ENCODE assay signal across 11 mouse cellular contexts in the genomic region with DNA sequence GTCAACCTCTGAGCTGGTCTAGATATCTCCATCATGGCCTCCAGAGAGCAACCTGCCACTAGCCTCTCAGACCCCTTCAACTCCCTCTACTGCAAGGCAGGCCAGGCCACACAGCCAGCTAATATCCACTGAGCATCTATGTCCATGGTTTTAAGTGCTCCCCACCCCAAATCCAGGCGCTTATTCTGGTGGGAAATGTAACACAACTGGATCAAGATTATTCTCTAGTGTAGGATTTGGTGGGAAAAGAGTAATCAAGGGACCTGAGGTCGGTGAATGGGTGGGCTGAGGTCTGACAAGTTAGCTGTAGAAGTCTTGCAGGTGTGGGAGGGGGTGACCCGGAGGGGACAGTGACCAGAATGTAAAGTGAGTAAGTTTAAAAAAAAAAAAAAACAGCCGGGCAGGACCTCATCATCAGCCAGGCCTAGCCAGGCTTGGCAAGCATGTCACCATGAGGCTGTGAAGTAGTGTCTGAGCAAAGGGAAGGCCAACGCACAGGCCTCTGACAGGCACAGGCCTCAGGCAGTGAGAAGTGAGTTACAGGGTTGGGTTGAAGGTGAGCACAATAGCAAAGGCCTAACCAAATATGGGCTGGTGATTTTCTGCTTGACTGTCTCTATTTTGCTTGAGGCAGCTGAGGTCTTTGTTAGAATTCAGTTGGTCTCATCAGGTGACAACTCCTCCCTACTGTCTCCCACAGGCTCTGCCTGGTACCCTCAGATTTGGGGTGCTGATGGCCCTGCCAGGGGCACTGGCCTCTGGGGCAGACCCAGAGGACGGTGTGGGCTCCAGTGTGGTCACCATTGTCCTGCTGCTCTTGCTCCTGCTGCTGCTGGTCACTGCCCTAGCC. TPM values are rescaled to one million over a fixed set of nuclear protein-coding genes. Genes with fewer than 3 reads are reported as not detected.
DNase-seq lines count a peak whose midpoint lies in the region; ATAC-seq and TF ChIP-seq lines count a peak whose summit lies in the region.
"Had no signal": no experiment of that assay in that cellular context is flagged by ENCODE, and none has a peak within 500 bp of the region (broad histone marks: within the 10 kb centered on the region; RNA-seq: fewer than 3 reads in every experiment).

No protein-coding gene starts in this region.

- TF ChIP-seq EP300 in ES-Bruce4 (IDR thresholded peaks at IDR 0.05; ENCODE audit: insufficient read depth, low read depth, low read length), result no peak
- no peak for TF ChIP-seq EP300 in liver, embryonic 14.5 days (IDR thresholded peaks at IDR 0.05; ENCODE audit: low read depth)

- H3K4me2 ChIP-seq in kidney, postnatal 0 days (ENCODE audit: low read length), result no peak overlapping the region
- H3K4me2 ChIP-seq in liver, embryonic 14.5 days (ENCODE audit: low read depth), result peak overlapping the region; percentile 8
- H3K4me2 ChIP-seq in forebrain, postnatal 0 days (ENCODE audit: low read depth), result no peak overlapping the region
- H3K4me2 ChIP-seq: hindbrain, embryonic 15.5 days had no signal

- H3K27me3 ChIP-seq in kidney, postnatal 0 days (ENCODE audit: insufficient read depth, low read length), result no peaks in the 10 kb centered on the region
- H3K27me3 ChIP-seq in kidney, adult 2 months (replicated peaks; ENCODE audit: control insufficient read depth, insufficient read depth, low read length), result no peaks in the 10 kb centered on the region
- H3K27me3 ChIP-seq in ES-Bruce4 (ENCODE audit: control insufficient read depth, insufficient read depth, low read length, poor library complexity, severe bottlenecking), result no peaks in the 10 kb centered on the region
- H3K27me3 ChIP-seq in liver, embryonic 14.5 days (ENCODE audit: control insufficient read depth, insufficient read depth, low read length), result no peaks in the 10 kb centered on the region
- no peaks in the 10 kb centered on the region for H3K27me3 ChIP-seq in forebrain, postnatal 0 days (ENCODE audit: insufficient read depth, low read length)
- H3K27me3 ChIP-seq: hindbrain, embryonic 15.5 days had no signal

- H3K4me3 ChIP-seq in kidney, postnatal 0 days (replicated peaks; ENCODE audit: low read depth, low read length), result no peak overlapping the region
- H3K4me3 ChIP-seq in kidney, adult 2 months (ENCODE audit: insufficient read depth, low read depth, low read length), result no peak overlapping the region
- H3K4me3 ChIP-seq in ES-Bruce4 (ENCODE audit: low read depth, low read length), result peak overlapping the region; percentile 19
- H3K4me3 ChIP-seq in liver, embryonic 14.5 days (ENCODE audit: insufficient read depth in 1 of 2, low read depth in 2 of 2, low read length in 2 of 2), result peak overlapping the region in 1 of 2 experiments; percentile 4; a peak in 1 of 4 replicates
- H3K4me3 ChIP-seq in forebrain, postnatal 0 days (ENCODE audit: low read depth, low read length), result no peak overlapping the region
- H3K4me3 ChIP-seq: erythroblast, embryonic 14.5 days; hindbrain, embryonic 15.5 days had no signal

- H3K27ac ChIP-seq in kidney, postnatal 0 days, result 0 out of 2 replicates have a peak overlapping the region, but pooled peaks have one; percentile 25
- H3K27ac ChIP-seq in kidney, adult 2 months (ENCODE audit: insufficient read depth, low read depth, low read length), result no peak overlapping the region
- no peak overlapping the region for H3K27ac ChIP-seq in ES-Bruce4 (ENCODE audit: insufficient read depth, low read length)
- no peak overlapping the region for H3K27ac ChIP-seq in liver, embryonic 14.5 days
- no peak overlapping the region for H3K27ac ChIP-seq in forebrain, postnatal 0 days (ENCODE audit: low read depth, low read length)
- H3K27ac ChIP-seq: hindbrain, embryonic 15.5 days had no signal

- no peak overlapping the region for H3K9ac ChIP-seq in kidney, postnatal 0 days (ENCODE audit: low read depth, low read length)
- no peak overlapping the region for H3K9ac ChIP-seq in ES-Bruce4 (ENCODE audit: low read depth, poor library complexity, severe bottlenecking)
- H3K9ac ChIP-seq in liver, embryonic 14.5 days (replicated peaks), result no peak overlapping the region; the same call in 1 of the 2 replicates
- no peak overlapping the region for H3K9ac ChIP-seq in forebrain, postnatal 0 days
- H3K9ac ChIP-seq: hindbrain, embryonic 15.5 days had no signal

- peak; percentile 71 for DNase-seq in kidney, postnatal 0 days (ENCODE audit: low spot score)
- no peak for DNase-seq in kidney, adult 2 months
- DNase-seq in CD4-positive, CD25-positive, alpha-beta regulatory T cell, adult 2 months (ENCODE audit: low read depth, low spot score), result peak; percentile 55
- DNase-seq in liver, embryonic 14.5 days (ENCODE audit: low read depth in 3 of 3, low spot score in 3 of 3), result no peak
- DNase-seq in c-Kit-positive CD71-positive TER-119-positive erythroid progenitor cells, embryonic 14.5 days (ENCODE audit: low spot score), result no peak
- DNase-seq in forebrain, postnatal 0 days, result no peak
- DNase-seq in kidney, adult 18-20 months, result no peak

- peak; percentile 12; the same call in 1 of the 2 replicates for ATAC-seq in kidney, postnatal 0 days (replicated peaks; ENCODE audit: low FRiP score, low read depth)
- ATAC-seq in liver, embryonic 14.5 days (ENCODE audit: insufficient read depth), result no peak
- ATAC-seq in forebrain, postnatal 0 days, result no peak

- peaks cover 49% of the 10 kb centered on the region for H3K36me3 ChIP-seq in kidney, postnatal 0 days (ENCODE audit: insufficient read depth, low read length)
- H3K36me3 ChIP-seq in kidney, adult 2 months (ENCODE audit: control insufficient read depth, insufficient read depth, low read length), result no peaks in the 10 kb centered on the region
- 0 out of 2 replicates have a peak, but pooled peaks cover 2% of the 10 kb centered on the region for H3K36me3 ChIP-seq in ES-Bruce4 (ENCODE audit: control insufficient read depth, insufficient read depth, low read length, poor library complexity, severe bottlenecking)
- H3K36me3 ChIP-seq in liver, embryonic 14.5 days (replicated peaks; ENCODE audit: control insufficient read depth, insufficient read depth, low read depth), result peaks cover 14% of the 10 kb centered on the region
- peaks cover 55% of the 10 kb centered on the region for H3K36me3 ChIP-seq in forebrain, postnatal 0 days (ENCODE audit: insufficient read depth)

- 52% methylated on average over 6 of the region's 6 CpGs for WGBS in kidney, postnatal 0 days
- WGBS in kidney, adult 2 months, result 52% methylated on average over 6 of the region's 6 CpGs
- 49% methylated on average over 6 of the region's 6 CpGs for WGBS in liver, embryonic 14.5 days (ENCODE audit: insufficient replicate concordance)
- 66% methylated on average over 6 of the region's 6 CpGs for WGBS in forebrain, postnatal 0 days

- H3K4me1 ChIP-seq in kidney, postnatal 0 days (replicated peaks; ENCODE audit: insufficient read depth, low read length), result no peaks in the 10 kb centered on the region
- H3K4me1 ChIP-seq in kidney, adult 2 months (ENCODE audit: control insufficient read depth, insufficient read depth, low read length), result no peaks in the 10 kb centered on the region
- H3K4me1 ChIP-seq in ES-Bruce4 (ENCODE audit: control insufficient read depth, insufficient read depth, low read length), result no peaks in the 10 kb centered on the region
- H3K4me1 ChIP-seq in liver, embryonic 14.5 days (replicated peaks; ENCODE audit: control insufficient read depth in 2 of 2, insufficient read depth in 2 of 2, low read length in 1 of 2), result no peaks in the 10 kb centered on the region; a peak in 2 of 4 replicates
- no peaks in the 10 kb centered on the region for H3K4me1 ChIP-seq in forebrain, postnatal 0 days (ENCODE audit: insufficient read depth)

- no peak for TF ChIP-seq POLR2A in kidney, adult 2 months (IDR thresholded peaks at IDR 0.05; ENCODE audit: low read depth, low read length)
- no peak for TF ChIP-seq POLR2A in ES-Bruce4 (IDR thresholded peaks at IDR 0.05; ENCODE audit: insufficient read depth, low read length)

- no peak for TF ChIP-seq CTCF in kidney, postnatal 0 days (IDR thresholded peaks at IDR 0.05; ENCODE audit: low read depth)
- TF ChIP-seq CTCF in kidney, adult 2 months (conservative IDR thresholded peaks at IDR 0.05; ENCODE audit: insufficient read depth, insufficient read length, low read depth, low read length), result no peak
- TF ChIP-seq CTCF in ES-Bruce4 (IDR thresholded peaks at IDR 0.05; ENCODE audit: low read depth, low read length), result no peak
- TF ChIP-seq CTCF in liver, embryonic 14.5 days (IDR thresholded peaks at IDR 0.05; ENCODE audit: low read depth), result no peak
- no peak for TF ChIP-seq CTCF in forebrain, postnatal 0 days (IDR thresholded peaks at IDR 0.05; ENCODE audit: low read depth)

- H3K9me3 ChIP-seq in kidney, postnatal 0 days (replicated peaks; ENCODE audit: low read length), result no peaks in the 10 kb centered on the region
- H3K9me3 ChIP-seq in ES-Bruce4 (replicated peaks; ENCODE audit: control insufficient read depth, insufficient read depth, low read length, poor library complexity, severe bottlenecking), result no peaks in the 10 kb centered on the region
- no peaks in the 10 kb centered on the region for H3K9me3 ChIP-seq in liver, embryonic 14.5 days (ENCODE audit: control insufficient read depth, low read length)
- H3K9me3 ChIP-seq in forebrain, postnatal 0 days (ENCODE audit: low read length), result no peaks in the 10 kb centered on the region
- H3K9me3 ChIP-seq: hindbrain, embryonic 15.5 days had no signal

RNA-seq across cellular contexts. Expression of gene Ptprcap, which starts 2.0 kb away (rescaled TPM):
- polyA plus RNA-seq in kidney, postnatal 0 days (2015; fragmentation: Nextera tagmentation; extraction: Ambion mirVana), result 0.82 and 0.91 TPM in 2 replicates
- 4.7 and 20.0 TPM in 2 replicates for polyA plus RNA-seq in kidney, adult 2 months (2012; rRNA removed)
- polyA plus RNA-seq in ES-Bruce4 (2011; ENCODE audit: insufficient read depth, insufficient read length, low read depth, missing spikeins), result not detected in 2 replicates
- polyA plus RNA-seq in liver, embryonic 14.5 days (2012; rRNA removed), result 12.5 and 16.3 TPM in 2 replicates
- 14.4 and 17.0 TPM in 2 replicates for polyA plus RNA-seq in liver, embryonic 14.5 days (2014; fragmentation: Nextera tagmentation; extraction: Ambion mirVana)
- total RNA-seq in forebrain, postnatal 0 days (2014; rRNA removed), result 0.77 and 1.2 TPM in 2 replicates
- 0.48 and 0.59 TPM in 2 replicates for polyA plus RNA-seq in forebrain, postnatal 0 days (2015; fragmentation: Nextera tagmentation; extraction: Ambion mirVana)

RNA-seq across cellular contexts. Expression of gene Coro1b, which starts 7.0 kb away (rescaled TPM):
- 161 and 164 TPM in 2 replicates for polyA plus RNA-seq in kidney, postnatal 0 days (2015; fragmentation: Nextera tagmentation; extraction: Ambion mirVana)
- 176 and 181 TPM in 2 replicates for polyA plus RNA-seq in kidney, adult 2 months (2012; rRNA removed)
- polyA plus RNA-seq in ES-Bruce4 (2011; ENCODE audit: insufficient read depth, insufficient read length, low read depth, missing spikeins), result 82.4 and 88.1 TPM in 2 replicates
- 57.5 and 59.2 TPM in 2 replicates for polyA plus RNA-seq in liver, embryonic 14.5 days (2012; rRNA removed)
- 57.5 and 62.2 TPM in 2 replicates for polyA plus RNA-seq in liver, embryonic 14.5 days (2014; fragmentation: Nextera tagmentation; extraction: Ambion mirVana)
- 128 and 182 TPM in 2 replicates for total RNA-seq in forebrain, postnatal 0 days (2014; rRNA removed)
- polyA plus RNA-seq in forebrain, postnatal 0 days (2015; fragmentation: Nextera tagmentation; extraction: Ambion mirVana), result 106 and 112 TPM in 2 replicates

RNA-seq across cellular contexts. Expression of gene Rps6kb2, which starts 7.7 kb away (rescaled TPM):
- polyA plus RNA-seq in kidney, postnatal 0 days (2015; fragmentation: Nextera tagmentation; extraction: Ambion mirVana), result 42.4 and 49.0 TPM in 2 replicates
- 41.0 and 41.8 TPM in 2 replicates for polyA plus RNA-seq in kidney, adult 2 months (2012; rRNA removed)
- 17.1 and 27.3 TPM in 2 replicates for polyA plus RNA-seq in ES-Bruce4 (2011; ENCODE audit: insufficient read depth, insufficient read length, low read depth, missing spikeins)
- 17.2 and 19.2 TPM in 2 replicates for polyA plus RNA-seq in liver, embryonic 14.5 days (2012; rRNA removed)
- polyA plus RNA-seq in liver, embryonic 14.5 days (2014; fragmentation: Nextera tagmentation; extraction: Ambion mirVana), result 19.5 and 19.9 TPM in 2 replicates
- total RNA-seq in forebrain, postnatal 0 days (2014; rRNA removed), result 23.5 and 33.5 TPM in 2 replicates
- 51.9 and 55.5 TPM in 2 replicates for polyA plus RNA-seq in forebrain, postnatal 0 days (2015; fragmentation: Nextera tagmentation; extraction: Ambion mirVana)

RNA-seq across cellular contexts. Expression of gene Cabp4, which starts 11.6 kb away (rescaled TPM):
- polyA plus RNA-seq in kidney, postnatal 0 days (2015; fragmentation: Nextera tagmentation; extraction: Ambion mirVana), result 0.08 and 0.13 TPM in 2 replicates
- 0.12 and 0.20 TPM in 2 replicates for polyA plus RNA-seq in kidney, adult 2 months (2012; rRNA removed)
- polyA plus RNA-seq in ES-Bruce4 (2011; ENCODE audit: insufficient read depth, insufficient read length, low read depth, missing spikeins), result not detected in 2 replicates
- polyA plus RNA-seq in liver, embryonic 14.5 days (2012; rRNA removed), result 0.03 and 0.15 TPM in 2 replicates
- not detected in 2 replicates for polyA plus RNA-seq in liver, embryonic 14.5 days (2014; fragmentation: Nextera tagmentation; extraction: Ambion mirVana)
- total RNA-seq in forebrain, postnatal 0 days (2014; rRNA removed), result not detected in 2 replicates
- 0.06 and 0.08 TPM in 2 replicates for polyA plus RNA-seq in forebrain, postnatal 0 days (2015; fragmentation: Nextera tagmentation; extraction: Ambion mirVana)

RNA-seq across cellular contexts. Expression of gene Gpr152, which starts 15.9 kb away (rescaled TPM):
- 0.03 TPM in 1 of 2 replicates, not detected in the other for polyA plus RNA-seq in kidney, postnatal 0 days (2015; fragmentation: Nextera tagmentation; extraction: Ambion mirVana)
- polyA plus RNA-seq in kidney, adult 2 months (2012; rRNA removed), result 0.03 and 0.05 TPM in 2 replicates
- polyA plus RNA-seq in ES-Bruce4 (2011; ENCODE audit: insufficient read depth, insufficient read length, low read depth, missing spikeins), result not detected in 2 replicates
- polyA plus RNA-seq in liver, embryonic 14.5 days (2012; rRNA removed), result not detected in 2 replicates
- polyA plus RNA-seq in liver, embryonic 14.5 days (2014; fragmentation: Nextera tagmentation; extraction: Ambion mirVana), result not detected in 2 replicates
- total RNA-seq in forebrain, postnatal 0 days (2014; rRNA removed), result 0.19 and 0.23 TPM in 2 replicates
- polyA plus RNA-seq in forebrain, postnatal 0 days (2015; fragmentation: Nextera tagmentation; extraction: Ambion mirVana), result not detected in 2 replicates
- polyA plus RNA-seq: stomach, embryonic 16.5 days had no signal

Comparison
In these comparisons a context has a peak if more than half of its experiments do, and no peak if none do; other contexts are left out.
1. DNase-seq: peak in kidney, postnatal 0 days (single experiment) and CD4-positive, CD25-positive, alpha-beta regulatory T cell, adult 2 months (single experiment); none in kidney, adult 2 months (single experiment), liver, embryonic 14.5 days (0 of 3), c-Kit-positive CD71-positive TER-119-positive erythroid progenitor cells, embryonic 14.5 days (single experiment), forebrain, postnatal 0 days (single experiment) and kidney, adult 18-20 months (single experiment).